In genomic region chr9:93044298-93044912, GRCm38 (mm10) we compare ENCODE assay signal across 30 mouse cellular contexts.
DNase-seq lines count a peak whose midpoint lies in the region; ATAC-seq lines count a peak whose summit lies in the region.
"Had no signal": no experiment of that assay in that cellular context is flagged by ENCODE, and none has a peak within 500 bp of the region (broad histone marks: within the 10 kb centered on the region; RNA-seq: fewer than 3 reads in every experiment).

No protein-coding gene starts in this region.

- peak; percentile 3 to 7 for DNase-seq in layer of hippocampus, adult 8-10 months (ENCODE audit: low spot score in 2 of 2)
- no peak for DNase-seq in layer of hippocampus, postnatal 10 days (ENCODE audit: low spot score in 2 of 2)
- no peak for DNase-seq in midbrain, embryonic 10.5 days (ENCODE audit: low spot score)
- peak; percentile 63 for DNase-seq in brain, adult 2 months (ENCODE audit: low read depth, low spot score)
- DNase-seq in midbrain, embryonic 14.5 days, result peak; percentile 41
- DNase-seq: adrenal gland, adult 2 months; B cell, adult 2 months; cerebellum, adult 18-20 months; cerebellum, postnatal 14 days; gastrocnemius, postnatal 10 days; heart, postnatal 4 days; kidney, adult 8-10 months; kidney, postnatal 10 days; left cerebral cortex, postnatal 4 days; lung, embryonic 14.5 days; spleen, adult 18-20 months had no signal

- H3K9me3 ChIP-seq in midbrain, embryonic 12.5 days, result no peaks in the 10 kb centered on the region
- no peaks in the 10 kb centered on the region for H3K9me3 ChIP-seq in midbrain, embryonic 10.5 days (replicated peaks)
- H3K9me3 ChIP-seq in midbrain, embryonic 14.5 days (ENCODE audit: control insufficient read depth, low read length), result no peaks in the 10 kb centered on the region
- H3K9me3 ChIP-seq: embryonic facial prominence, embryonic 12.5 days; forebrain, embryonic 12.5 days; heart, embryonic 10.5 days; intestine, embryonic 15.5 days; limb, embryonic 15.5 days had no signal

- H3K4me1 ChIP-seq in midbrain, embryonic 12.5 days, result no peaks in the 10 kb centered on the region
- H3K4me1 ChIP-seq in midbrain, embryonic 10.5 days, result peaks cover 3% of the 10 kb centered on the region; the same call in 1 of the 2 replicates
- H3K4me1 ChIP-seq in midbrain, embryonic 14.5 days (ENCODE audit: control insufficient read depth, insufficient read depth, low read length), result no peaks in the 10 kb centered on the region
- H3K4me1 ChIP-seq: embryonic facial prominence, embryonic 12.5 days; forebrain, embryonic 12.5 days; heart, embryonic 10.5 days; intestine, embryonic 15.5 days; limb, embryonic 15.5 days had no signal

- peak; percentile 87 for ATAC-seq in midbrain, embryonic 12.5 days (ENCODE audit: low FRiP score, low read depth)
- ATAC-seq in midbrain, embryonic 14.5 days (ENCODE audit: low FRiP score, low TSS enrichment), result peak; percentile 58; the same call in 1 of the 2 replicates
- ATAC-seq in activated CD4-positive, CD25-positive, alpha-beta regulatory T cell, adult 4 months, result no peak
- ATAC-seq: hindbrain, embryonic 16.5 days; intestine, embryonic 15.5 days; Patski had no signal

- no peak overlapping the region for H3K9ac ChIP-seq in midbrain, embryonic 12.5 days (replicated peaks)
- no peak overlapping the region for H3K9ac ChIP-seq in midbrain, embryonic 14.5 days (replicated peaks; ENCODE audit: low read length)
- H3K9ac ChIP-seq: embryonic facial prominence, embryonic 12.5 days; forebrain, embryonic 12.5 days; intestine, embryonic 15.5 days; limb, embryonic 15.5 days; liver, embryonic 14.5 days; lung, embryonic 14.5 days had no signal

- H3K27me3 ChIP-seq in midbrain, embryonic 12.5 days, result peaks cover 6% of the 10 kb centered on the region
- no peaks in the 10 kb centered on the region for H3K27me3 ChIP-seq in midbrain, embryonic 10.5 days (ENCODE audit: low read depth, poor library complexity, severe bottlenecking)
- H3K27me3 ChIP-seq in midbrain, embryonic 14.5 days (ENCODE audit: control insufficient read depth, insufficient read depth, low read length), result no peaks in the 10 kb centered on the region
- H3K27me3 ChIP-seq: CH12.LX; embryonic facial prominence, embryonic 12.5 days; forebrain, embryonic 12.5 days; intestine, embryonic 15.5 days; limb, embryonic 15.5 days; Patski had no signal

- H3K36me3 ChIP-seq in midbrain, embryonic 12.5 days, result no peaks in the 10 kb centered on the region
- H3K36me3 ChIP-seq in midbrain, embryonic 10.5 days, result no peaks in the 10 kb centered on the region
- no peaks in the 10 kb centered on the region for H3K36me3 ChIP-seq in midbrain, embryonic 14.5 days (ENCODE audit: control insufficient read depth, insufficient read depth, low read length)
- H3K36me3 ChIP-seq: embryonic facial prominence, embryonic 12.5 days; forebrain, embryonic 12.5 days; G1E; heart, embryonic 10.5 days; intestine, embryonic 15.5 days; limb, embryonic 15.5 days had no signal

- H3K27ac ChIP-seq in midbrain, embryonic 12.5 days (replicated peaks), result no peak overlapping the region
- H3K27ac ChIP-seq in midbrain, embryonic 10.5 days (replicated peaks), result no peak overlapping the region
- no peak overlapping the region for H3K27ac ChIP-seq in midbrain, embryonic 14.5 days (replicated peaks; ENCODE audit: low read depth, low read length)
- H3K27ac ChIP-seq: embryonic facial prominence, embryonic 12.5 days; forebrain, embryonic 12.5 days; heart, embryonic 10.5 days; intestine, embryonic 15.5 days; layer of hippocampus, adult 2 months; limb, embryonic 15.5 days; liver, embryonic 14.5 days had no signal

- WGBS in midbrain, embryonic 12.5 days, result 41% methylated on average over 10 of the region's 10 CpGs
- WGBS in midbrain, embryonic 10.5 days, result 70% methylated on average over 10 of the region's 10 CpGs
- 22% methylated on average over 10 of the region's 10 CpGs for WGBS in midbrain, embryonic 14.5 days

- H3K4me3 ChIP-seq in midbrain, embryonic 12.5 days, result no peak overlapping the region
- no peak overlapping the region for H3K4me3 ChIP-seq in midbrain, embryonic 10.5 days
- no peak overlapping the region for H3K4me3 ChIP-seq in midbrain, embryonic 14.5 days (replicated peaks; ENCODE audit: low read depth, low read length)
- H3K4me3 ChIP-seq: embryonic facial prominence, embryonic 12.5 days; erythroblast, embryonic 14.5 days; forebrain, embryonic 12.5 days; heart, embryonic 10.5 days; intestine, embryonic 15.5 days; layer of hippocampus, adult 2 months; limb, embryonic 15.5 days had no signal

- no peak overlapping the region for H3K4me2 ChIP-seq in midbrain, embryonic 12.5 days (replicated peaks)
- H3K4me2 ChIP-seq in midbrain, embryonic 14.5 days (ENCODE audit: low read length), result peak overlapping the region; percentile 21; the same call in 1 of the 2 replicates
- H3K4me2 ChIP-seq: embryonic facial prominence, embryonic 12.5 days; forebrain, embryonic 12.5 days; intestine, embryonic 15.5 days; limb, embryonic 15.5 days; lung, embryonic 14.5 days had no signal

Comparison
In these comparisons a context has a peak if more than half of its experiments do, and no peak if none do; other contexts are left out.
1. DNase-seq: peak in layer of hippocampus, adult 8-10 months (2 of 2), brain, adult 2 months (single experiment) and midbrain, embryonic 14.5 days (single experiment); none in layer of hippocampus, postnatal 10 days (0 of 2) and midbrain, embryonic 10.5 days (single experiment).